Mouse (Mus musculus): Measurements from ENCODE around the gene Sertad4. TPM values are rescaled to one million over a fixed set of nuclear protein-coding genes. Genes with fewer than 3 reads are reported as not detected.

The Sertad4 gene
- polyA plus RNA-seq, 1 experiment from 2014 or later = 5.7 TPM

GRCm38 (mm10) chr1:192849616-192850015, 5.9 kb downstream of the Sertad4 start:
- Histone ChIP-seq H3K4me1 (replicated peaks; ENCODE audit: control insufficient read depth, insufficient read depth) (peaks cover 5% of the 10 kb centered on the region), H3K27ac (replicated peaks) (no peak overlapping the region), H3K4me2 (replicated peaks; ENCODE audit: low read depth) (no peak overlapping the region), H3K36me3 (ENCODE audit: control insufficient read depth, insufficient read depth, low read length) (peaks cover 11% of the 10 kb centered on the region; the same call in 1 of the 2 replicates), H3K9me3 (ENCODE audit: control insufficient read depth, low read length) (no peaks in the 10 kb centered on the region), H3K4me3 (ENCODE audit: low read depth, low read length) (no peak overlapping the region), H3K27me3 (ENCODE audit: control insufficient read depth, insufficient read depth, low read length) (no peaks in the 10 kb centered on the region), H3K9ac (ENCODE audit: low read length) (no peak overlapping the region)
- 58% methylated on average over 5 of the region's 5 CpGs for WGBS
- TF ChIP-seq CTCF (IDR thresholded peaks at IDR 0.05; ENCODE audit: low read depth) (no peak), EP300 (optimal IDR thresholded peaks at IDR 0.05) (no peak)
- ATAC-seq (ENCODE audit: low FRiP score, low TSS enrichment) (no peak), DNase-seq (ENCODE audit: low spot score) (no peak)

- Histone ChIP-seq H3K27me3 (ENCODE audit: control insufficient read depth, insufficient read depth, low read length) (no peaks in the 10 kb centered on the region), H3K36me3 (ENCODE audit: control insufficient read depth, insufficient read depth, low read length) (peaks cover 11% of the 10 kb centered on the region; the same call in 1 of the 2 replicates), H3K27ac (replicated peaks) (no peak overlapping the region), H3K4me2 (replicated peaks; ENCODE audit: low read depth) (no peak overlapping the region), H3K9me3 (ENCODE audit: control insufficient read depth, low read length) (no peaks in the 10 kb centered on the region), H3K4me1 (replicated peaks; ENCODE audit: control insufficient read depth, insufficient read depth) (peaks cover 5% of the 10 kb centered on the region; the same call in 1 of the 2 replicates), H3K9ac (ENCODE audit: low read length) (no peak overlapping the region), H3K4me3 (ENCODE audit: low read depth, low read length) (no peak overlapping the region)
- no peak for DNase-seq (ENCODE audit: low spot score)
- WGBS = 66% methylated on average over 3 of the region's 3 CpGs
- no peak for TF ChIP-seq CTCF (IDR thresholded peaks at IDR 0.05; ENCODE audit: low read depth)
- no peak for TF ChIP-seq EP300 (optimal IDR thresholded peaks at IDR 0.05)
- no peak for ATAC-seq (ENCODE audit: low FRiP score, low TSS enrichment)
Observed at GRCm38 (mm10) chr1:192847254-192847653, 8.3 kb downstream of the Sertad4 start.

GRCm38 (mm10) chr1:192841094-192841813, 14.3 kb downstream of the Sertad4 start:
- Histone ChIP-seq H3K4me3 (ENCODE audit: low read depth, low read length) (no peak overlapping the region), H3K27me3 (ENCODE audit: control insufficient read depth, insufficient read depth, low read length) (no peaks in the 10 kb centered on the region), H3K27ac (replicated peaks) (no peak overlapping the region), H3K4me1 (replicated peaks; ENCODE audit: control insufficient read depth, insufficient read depth) (no peaks in the 10 kb centered on the region), H3K4me2 (replicated peaks; ENCODE audit: low read depth) (no peak overlapping the region), H3K36me3 (ENCODE audit: control insufficient read depth, insufficient read depth, low read length) (0 out of 2 replicates have a peak, but pooled peaks cover 2% of the 10 kb centered on the region), H3K9ac (ENCODE audit: low read length) (no peak overlapping the region), H3K9me3 (ENCODE audit: control insufficient read depth, low read length) (no peaks in the 10 kb centered on the region)
- DNase-seq (ENCODE audit: low spot score) (no peak), ATAC-seq (ENCODE audit: low FRiP score, low TSS enrichment) (no peak)
- WGBS = 43% methylated on average over 9 of the region's 9 CpGs
- TF ChIP-seq CTCF (IDR thresholded peaks at IDR 0.05; ENCODE audit: low read depth) = no peak
- no peak for TF ChIP-seq EP300 (optimal IDR thresholded peaks at IDR 0.05)

- H3K27ac ChIP-seq (replicated peaks) = no peak overlapping the region
- no peak for ATAC-seq (ENCODE audit: low FRiP score, low TSS enrichment)
- no peak overlapping the region for H3K4me2 ChIP-seq (replicated peaks; ENCODE audit: low read depth)
- no peaks in the 10 kb centered on the region for H3K36me3 ChIP-seq (ENCODE audit: control insufficient read depth, insufficient read depth, low read length)
- WGBS = 91% methylated on average over 2 of the region's 2 CpGs
- H3K4me3 ChIP-seq (ENCODE audit: low read depth, low read length) = no peak overlapping the region
- no peaks in the 10 kb centered on the region for H3K9me3 ChIP-seq (ENCODE audit: control insufficient read depth, low read length)
- no peak for DNase-seq (ENCODE audit: low spot score)
- no peak overlapping the region for H3K9ac ChIP-seq (ENCODE audit: low read length)
- H3K4me1 ChIP-seq (replicated peaks; ENCODE audit: control insufficient read depth, insufficient read depth) = no peaks in the 10 kb centered on the region
- no peaks in the 10 kb centered on the region for H3K27me3 ChIP-seq (ENCODE audit: control insufficient read depth, insufficient read depth, low read length)
- TF ChIP-seq EP300 (optimal IDR thresholded peaks at IDR 0.05) (no peak), CTCF (IDR thresholded peaks at IDR 0.05; ENCODE audit: low read depth) (no peak)
Observed at GRCm38 (mm10) chr1:192840655-192841054, 14.9 kb downstream of the Sertad4 start.

- 10% methylated on average over 18 of the region's 18 CpGs for WGBS
- no peaks in the 10 kb centered on the region for H3K4me1 ChIP-seq (replicated peaks; ENCODE audit: control insufficient read depth, insufficient read depth)
- H3K4me2 ChIP-seq (replicated peaks; ENCODE audit: low read depth) = peak overlapping the region; percentile 94
- TF ChIP-seq CTCF (IDR thresholded peaks at IDR 0.05; ENCODE audit: low read depth) (no peak), EP300 (optimal IDR thresholded peaks at IDR 0.05) (no peak)
- DNase-seq (ENCODE audit: low spot score) (no peak), ATAC-seq (ENCODE audit: low FRiP score, low TSS enrichment) (0 out of 2 replicates have a peak, but pooled peaks have one; percentile 21)
- H3K27ac ChIP-seq (replicated peaks) = no peak overlapping the region
- no peaks in the 10 kb centered on the region for H3K27me3 ChIP-seq (ENCODE audit: control insufficient read depth, insufficient read depth, low read length)
- H3K9ac ChIP-seq (ENCODE audit: low read length) = no peak overlapping the region
- H3K9me3 ChIP-seq (ENCODE audit: control insufficient read depth, low read length) = no peaks in the 10 kb centered on the region
- peak overlapping the region; percentile 43 for H3K4me3 ChIP-seq (ENCODE audit: low read depth, low read length)
- H3K36me3 ChIP-seq (ENCODE audit: control insufficient read depth, insufficient read depth, low read length) = no peaks in the 10 kb centered on the region
Observed at GRCm38 (mm10) chr1:192835211-192835681, 20.3 kb downstream of the Sertad4 start.
